Mouse (Mus musculus) hindbrain, embryonic 11.5 days (tissue): ENCODE measurements around the gene Ppa2. TPM values are rescaled to one million over a fixed set of nuclear protein-coding genes. Genes with fewer than 3 reads are reported as not detected.

ENCODE experiments used
- ATAC-seq: fragments of 200-750 bp; cut with Nextera tagmentation; 2 replicates; pipeline ENCODE4 v1.8.0; 2017; ENCODE audit warnings: mild to moderate bottlenecking, moderate TSS enrichment, moderate library complexity; ENCODE audit not compliant: low FRiP score
- DNase-seq: peaks from one replicate; pipeline ENCODE4 v3.0.0-alpha.2; 2015; ENCODE audit warnings: low spot score
- H3K27ac ChIP-seq: fragments of 300-500 bp; sonication (generic); 2 replicates; pipeline ENCODE4 v1.5.1; 2014; ENCODE audit warnings: mild to moderate bottlenecking, low read depth, low read length
- H3K27me3 ChIP-seq: fragments of 300-500 bp; sonication (generic); 2 replicates; pipeline ENCODE4 v1.6.1; 2014; ENCODE audit warnings: mild to moderate bottlenecking, low read length, moderate library complexity, mixed read lengths; ENCODE audit not compliant: control insufficient read depth, insufficient read depth
- H3K36me3 ChIP-seq: fragments of 300-500 bp; sonication (generic); 2 replicates; pipeline ENCODE4 v1.6.1; 2014; ENCODE audit warnings: mild to moderate bottlenecking, low read length, moderate library complexity, mixed read lengths; ENCODE audit not compliant: control insufficient read depth, insufficient read depth
- H3K4me1 ChIP-seq: fragments of 300-500 bp; sonication (generic); replicated peaks from 2 replicates; pipeline ENCODE4 v1.6.1; 2014; ENCODE audit warnings: low read length, mixed read lengths; ENCODE audit not compliant: control insufficient read depth, insufficient read depth
- H3K4me2 ChIP-seq: fragments of 300-500 bp; sonication (generic); replicated peaks from 2 replicates; pipeline ENCODE4 v1.6.1; 2014; ENCODE audit warnings: mild to moderate bottlenecking, low read depth, low read length
- H3K4me3 ChIP-seq: fragments of 300-500 bp; sonication (generic); 2 replicates; pipeline ENCODE4 v1.5.1; 2014; ENCODE audit warnings: low read depth, low read length
- H3K9ac ChIP-seq: fragments of 300-500 bp; sonication (generic); 2 replicates; pipeline ENCODE4 v1.6.1; 2014; ENCODE audit warnings: low read depth, low read length
- H3K9me3 ChIP-seq: fragments of 300-500 bp; sonication (generic); 2 replicates; pipeline ENCODE4 v1.6.1; 2016; ENCODE audit warnings: low read length; ENCODE audit not compliant: control insufficient read depth
- WGBS: fragments of 180-500 bp; shearing (Covaris S2); extraction: QIAGEN DNeasy Blood & Tissue Kit; methylation state at CpG from one replicate; pipeline ENCODE4 v1.1.7; 2014; 5-methylcytosine and 5-hydroxymethylcytosine counted together
- polyA plus RNA-seq: library from polyadenylated mRNA; unstranded; fragments of >200 nt; fragmentation: Nextera tagmentation; extraction: Ambion mirVana; gene quantifications from 2 replicates; pipeline ENCODE4 v1.2.1, GENCODE M21; 2014

Ppa2 gene
- polyA plus RNA-seq, 1 experiment from 2014 or later, result 84.9 TPM

DNA sequence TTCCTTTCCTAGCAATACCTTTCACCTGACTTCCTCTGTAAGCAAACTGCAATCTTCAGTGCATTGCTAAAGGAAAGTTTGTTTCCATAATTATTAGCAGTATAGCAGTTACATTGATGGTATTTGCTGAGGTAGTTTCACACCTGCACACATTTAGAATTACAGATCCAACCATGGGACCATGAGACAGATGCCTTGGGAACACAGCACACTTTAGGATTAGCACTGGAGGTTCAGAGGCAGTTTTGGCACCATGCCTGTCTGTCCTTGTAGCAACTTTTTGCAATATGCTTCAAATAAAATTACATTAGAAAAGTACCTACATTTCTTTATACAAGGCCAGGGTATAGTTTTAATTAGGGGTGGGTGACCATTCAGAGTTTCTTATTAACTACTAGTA is 48.1 kb downstream of the Ppa2 start:
- Histone ChIP-seq H3K4me1 (no peaks in the 10 kb centered on the region), H3K9ac (no peak overlapping the region), H3K27ac (no peak overlapping the region), H3K4me3 (no peak overlapping the region), H3K27me3 (no peaks in the 10 kb centered on the region), H3K4me2 (no peak overlapping the region), H3K36me3 (no peaks in the 10 kb centered on the region), H3K9me3 (no peaks in the 10 kb centered on the region)
- DNase-seq (no peak), ATAC-seq (no peak)

GRCm38 (mm10) chr3:133361406-133361805 is 51.5 kb downstream of the Ppa2 start:
- ATAC-seq (no peak), DNase-seq (no peak)
- H3K4me3 ChIP-seq, result no peak overlapping the region
- H3K27ac ChIP-seq, result no peak overlapping the region
- H3K27me3 ChIP-seq, result no peaks in the 10 kb centered on the region
- H3K9ac ChIP-seq, result no peak overlapping the region
- no peaks in the 10 kb centered on the region for H3K9me3 ChIP-seq
- H3K36me3 ChIP-seq, result no peaks in the 10 kb centered on the region
- 94% methylated on average over 1 of the region's 1 CpGs for WGBS
- no peaks in the 10 kb centered on the region for H3K4me1 ChIP-seq
- H3K4me2 ChIP-seq, result no peak overlapping the region

GRCm38 (mm10) chr3:133364138-133364537 is 54.2 kb downstream of the Ppa2 start:
- no peaks in the 10 kb centered on the region for H3K4me1 ChIP-seq
- DNase-seq (no peak), ATAC-seq (no peak)
- no peak overlapping the region for H3K27ac ChIP-seq
- H3K9me3 ChIP-seq, result no peaks in the 10 kb centered on the region
- 80% methylated on average over 3 of the region's 3 CpGs for WGBS
- no peaks in the 10 kb centered on the region for H3K36me3 ChIP-seq
- H3K9ac ChIP-seq, result no peak overlapping the region
- H3K4me2 ChIP-seq, result no peak overlapping the region
- H3K27me3 ChIP-seq, result no peaks in the 10 kb centered on the region
- no peak overlapping the region for H3K4me3 ChIP-seq

GRCm38 (mm10) chr3:133366096-133366495 is 56.2 kb downstream of the Ppa2 start:
- no peaks in the 10 kb centered on the region for H3K9me3 ChIP-seq
- no peak overlapping the region for H3K4me2 ChIP-seq
- no peak overlapping the region for H3K27ac ChIP-seq
- 89% methylated on average over 9 of the region's 9 CpGs for WGBS
- no peak overlapping the region for H3K4me3 ChIP-seq
- no peak overlapping the region for H3K9ac ChIP-seq
- no peak for DNase-seq
- H3K4me1 ChIP-seq, result no peaks in the 10 kb centered on the region
- no peaks in the 10 kb centered on the region for H3K27me3 ChIP-seq
- no peaks in the 10 kb centered on the region for H3K36me3 ChIP-seq
- no peak for ATAC-seq

DNA sequence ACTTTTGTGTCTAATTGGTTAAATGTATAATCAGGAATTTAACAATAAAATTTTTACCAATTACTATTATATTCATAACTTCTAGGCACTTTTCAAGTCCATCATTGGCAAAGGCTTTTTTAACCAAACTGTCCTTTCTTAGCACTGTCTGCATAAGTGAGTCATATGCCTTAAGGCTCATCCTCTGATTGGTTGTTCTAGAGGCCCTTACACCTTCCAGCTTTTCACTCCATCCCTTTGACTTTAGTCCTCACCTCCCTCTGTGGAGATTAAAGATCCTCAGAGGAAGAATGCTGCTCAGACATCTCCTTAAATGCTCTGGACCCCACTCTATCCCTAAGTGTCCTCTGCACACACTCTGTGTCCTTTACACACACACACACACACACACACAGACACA is 68.3 kb downstream of the Ppa2 start:
- Histone ChIP-seq H3K4me1 (no peaks in the 10 kb centered on the region), H3K4me2 (no peak overlapping the region), H3K9me3 (no peaks in the 10 kb centered on the region; the same call in 1 of the 2 replicates), H3K4me3 (no peak overlapping the region), H3K36me3 (no peaks in the 10 kb centered on the region), H3K27ac (no peak overlapping the region), H3K9ac (no peak overlapping the region), H3K27me3 (no peaks in the 10 kb centered on the region)
- DNase-seq (no peak), ATAC-seq (no peak)

DNA sequence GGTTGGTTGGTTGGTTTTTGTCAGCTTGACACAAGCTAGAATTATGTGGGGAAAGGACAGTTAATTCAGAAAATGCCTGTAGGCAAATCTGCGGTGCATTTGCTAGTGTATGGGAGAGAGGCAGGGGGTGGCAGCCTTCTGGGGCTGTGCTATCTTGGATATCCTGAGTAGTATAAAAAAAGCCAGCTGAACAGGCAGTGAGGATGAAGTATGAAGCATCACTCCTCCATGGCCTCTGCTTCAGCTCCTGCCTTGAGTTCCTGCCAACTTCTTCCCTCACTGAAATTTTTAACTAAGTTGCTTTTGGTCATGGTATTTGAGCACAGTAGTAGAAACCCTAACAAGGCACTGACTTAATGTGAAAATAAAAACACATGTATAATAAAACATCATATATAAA is 70.1 kb downstream of the Ppa2 start:
- Histone ChIP-seq H3K4me2 (no peak overlapping the region), H3K9me3 (no peaks in the 10 kb centered on the region; the same call in 1 of the 2 replicates), H3K27me3 (no peaks in the 10 kb centered on the region), H3K36me3 (no peaks in the 10 kb centered on the region), H3K9ac (no peak overlapping the region), H3K27ac (no peak overlapping the region), H3K4me3 (no peak overlapping the region), H3K4me1 (no peaks in the 10 kb centered on the region)
- WGBS, result 91% methylated on average over 1 of the region's 1 CpGs
- ATAC-seq, result no peak
- no peak for DNase-seq

- H3K4me2 ChIP-seq, result no peak overlapping the region
- no peaks in the 10 kb centered on the region for H3K4me1 ChIP-seq
- 81% methylated on average over 11 of the region's 11 CpGs for WGBS
- H3K27ac ChIP-seq, result no peak overlapping the region
- H3K4me3 ChIP-seq, result no peak overlapping the region
- no peaks in the 10 kb centered on the region for H3K27me3 ChIP-seq
- H3K36me3 ChIP-seq, result no peaks in the 10 kb centered on the region
- no peaks in the 10 kb centered on the region; the same call in 1 of the 2 replicates for H3K9me3 ChIP-seq
- ATAC-seq (peak; percentile 58; the same call in 1 of the 2 replicates), DNase-seq (peak; percentile 9)
- H3K9ac ChIP-seq, result no peak overlapping the region
Measured at GRCm38 (mm10) chr3:133381519-133381918, 71.6 kb downstream of the Ppa2 start.

DNA sequence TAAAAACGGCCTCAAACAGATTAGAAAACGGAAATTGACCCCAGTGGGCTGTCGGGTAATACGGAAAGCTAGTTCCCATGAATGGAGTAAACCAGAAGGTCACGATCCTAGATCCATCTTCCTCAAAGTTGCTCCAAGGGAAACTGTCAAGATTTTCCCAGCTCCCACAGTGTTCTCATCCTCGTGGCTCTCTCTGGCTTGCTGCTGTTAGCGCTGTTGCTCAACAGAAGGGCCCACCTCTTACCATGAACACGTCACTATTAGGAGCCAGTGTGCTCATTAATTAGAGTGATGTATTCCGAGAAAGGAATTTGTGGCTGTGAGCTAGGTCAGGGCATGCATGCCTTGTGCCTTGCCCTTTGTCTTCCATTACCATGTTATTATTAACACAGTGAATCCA is 72.2 kb downstream of the Ppa2 start:
- Histone ChIP-seq H3K27me3 (no peaks in the 10 kb centered on the region), H3K9ac (no peak overlapping the region), H3K36me3 (no peaks in the 10 kb centered on the region), H3K9me3 (no peaks in the 10 kb centered on the region; the same call in 1 of the 2 replicates), H3K27ac (no peak overlapping the region), H3K4me1 (no peaks in the 10 kb centered on the region), H3K4me2 (no peak overlapping the region), H3K4me3 (no peak overlapping the region)
- peak; percentile 34 for DNase-seq
- WGBS, result 55% methylated on average over 9 of the region's 9 CpGs
- peak; percentile 65 for ATAC-seq

DNA sequence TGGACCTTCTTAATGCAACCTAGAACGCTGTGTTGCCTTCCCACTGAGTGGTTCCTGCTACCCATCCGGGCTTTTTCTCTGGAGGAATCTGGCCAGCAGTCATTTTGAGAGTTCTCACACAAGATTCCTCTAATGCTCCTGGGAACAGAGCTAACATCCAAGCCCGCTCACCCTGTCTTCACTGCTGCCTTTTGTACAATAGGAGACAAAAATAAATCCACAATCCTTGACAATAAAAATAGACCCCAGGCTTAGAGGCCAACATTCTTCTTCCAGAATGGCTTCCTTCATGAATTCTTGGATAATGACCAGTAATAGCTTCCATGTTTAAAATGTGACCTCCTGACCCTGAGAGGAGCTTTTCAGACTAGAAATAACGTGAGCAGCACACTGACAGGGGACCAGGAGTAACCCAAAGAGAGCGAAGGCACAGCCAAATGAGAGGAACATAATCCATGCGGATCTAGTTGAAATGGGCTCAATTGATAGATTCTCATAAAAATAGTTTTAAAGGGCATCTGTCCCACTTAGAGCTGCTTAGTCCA is 74.3 kb downstream of the Ppa2 start:
- Histone ChIP-seq H3K27me3 (no peaks in the 10 kb centered on the region), H3K9ac (no peak overlapping the region), H3K4me1 (no peaks in the 10 kb centered on the region), H3K4me2 (no peak overlapping the region), H3K36me3 (no peaks in the 10 kb centered on the region), H3K27ac (no peak overlapping the region), H3K9me3 (no peaks in the 10 kb centered on the region; the same call in 1 of the 2 replicates), H3K4me3 (no peak overlapping the region)
- 74% methylated on average over 6 of the region's 6 CpGs for WGBS
- ATAC-seq (no peak), DNase-seq (no peak)
